Comparison of ENCODE assay signal across 7 mouse cellular contexts in the genomic region with DNA sequence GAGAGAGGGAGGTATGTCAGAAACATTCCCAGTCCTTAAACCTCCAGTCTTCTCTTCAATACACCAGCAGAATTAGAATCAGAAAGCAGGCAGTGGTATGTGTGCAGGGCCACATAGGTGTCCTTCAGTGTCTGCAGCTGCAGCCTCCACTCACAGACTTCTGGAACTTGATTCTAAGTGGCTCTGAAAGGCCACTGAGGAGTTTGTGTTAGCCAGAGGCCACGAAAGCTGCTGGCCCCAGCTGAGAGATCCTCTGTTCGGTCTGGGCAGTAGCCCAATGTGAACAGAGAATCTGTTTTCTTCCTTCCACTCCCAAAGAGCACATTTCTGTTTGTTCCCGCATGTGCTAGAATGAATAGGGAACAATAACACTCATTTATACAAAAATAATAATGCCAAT.
DNase-seq lines count a peak whose midpoint lies in the region.

No protein-coding gene starts in this region.

- DNase-seq in retina, postnatal 1 day, result peak; percentile 11
- no peak for DNase-seq in retina, embryonic 14.5 days (ENCODE audit: low spot score)
- DNase-seq in gastrocnemius, adult 18-20 months (ENCODE audit: low spot score), result peak; percentile 15
- peak; percentile 58 to 63 for DNase-seq in layer of hippocampus, postnatal 36 days
- DNase-seq in thymus, postnatal 10 days (ENCODE audit: low spot score in 2 of 2), result no peak
- DNase-seq in kidney, adult 9 months, result no peak
- no peak for DNase-seq in MN1 (ENCODE audit: low spot score)

Comparison
In these comparisons a context has a peak if more than half of its experiments do, and no peak if none do; other contexts are left out.
1. DNase-seq: peak in retina, postnatal 1 day (single experiment), gastrocnemius, adult 18-20 months (single experiment) and layer of hippocampus, postnatal 36 days (2 of 2); none in retina, embryonic 14.5 days (single experiment), thymus, postnatal 10 days (0 of 2), kidney, adult 9 months (single experiment) and MN1 (single experiment).